Mouse (Mus musculus) heart, adult 2 months (tissue): Measurements from ENCODE around the gene Pink1.

Source experiments
- CTCF ChIP-seq: fragments of 200-600 bp; IDR thresholded peaks from 2 replicates; pipeline ENCODE4 v1.8.1; 2022; ENCODE audit warnings: antibody characterized with exemption, mild to moderate bottlenecking, moderate library complexity
- POLR2A ChIP-seq: fragments of 200-500 bp; IDR thresholded peaks from 2 replicates; pipeline ENCODE4 v1.6.1; 2011; ENCODE audit warnings: mild to moderate bottlenecking, low read depth, low read length, control low read depth; ENCODE audit not compliant: insufficient read depth

GRCm38 (mm10) chr4:138288691-138289090 is 37.4 kb downstream of the Pink1 start:
- TF ChIP-seq CTCF (no peak), POLR2A (no peak)
